Mouse (Mus musculus): ENCODE measurements around the gene Add3.
A peak's percentile ranks its signal among the peaks of the same experiment; 100 is the strongest.

Add3 gene

GRCm38 (mm10) chr19:53183620-53184019, 43.4 kb downstream of the Add3 start:
- Histone ChIP-seq H3K36me3 (ENCODE audit: insufficient read depth, low read length) (no peaks in the 10 kb centered on the region), H3K4me1 (replicated peaks; ENCODE audit: low read depth, low read length) (peaks cover 32% of the 10 kb centered on the region), H3K4me3 (replicated peaks; ENCODE audit: low read length) (0 out of 2 replicates have a peak overlapping the region, but pooled peaks have one; percentile 13), H3K9me3 (ENCODE audit: low read length) (no peaks in the 10 kb centered on the region), H3K27me3 (ENCODE audit: insufficient read depth, low read length) (no peaks in the 10 kb centered on the region)
- TF ChIP-seq POU5F1 (IDR thresholded peaks at IDR 0.05; ENCODE audit: borderline replicate concordance, low read length) (no peak), NANOG (IDR thresholded peaks at IDR 0.05; ENCODE audit: borderline replicate concordance, low read length) (no peak), CTCF (conservative IDR thresholded peaks at IDR 0.05; ENCODE audit: low read length) (no peak)

GRCm38 (mm10) chr19:53184216-53184615, 44.0 kb downstream of the Add3 start:
- Histone ChIP-seq H3K4me1 (replicated peaks; ENCODE audit: low read depth, low read length) (peaks cover 32% of the 10 kb centered on the region), H3K27me3 (ENCODE audit: insufficient read depth, low read length) (no peaks in the 10 kb centered on the region), H3K36me3 (ENCODE audit: insufficient read depth, low read length) (no peaks in the 10 kb centered on the region), H3K9me3 (ENCODE audit: low read length) (no peaks in the 10 kb centered on the region), H3K4me3 (replicated peaks; ENCODE audit: low read length) (no peak overlapping the region)
- no peak for TF ChIP-seq NANOG (IDR thresholded peaks at IDR 0.05; ENCODE audit: borderline replicate concordance, low read length)
- no peak for TF ChIP-seq POU5F1 (IDR thresholded peaks at IDR 0.05; ENCODE audit: borderline replicate concordance, low read length)
- no peak for TF ChIP-seq CTCF (conservative IDR thresholded peaks at IDR 0.05; ENCODE audit: low read length)

- Histone ChIP-seq H3K9me3 (ENCODE audit: low read length) (no peaks in the 10 kb centered on the region), H3K4me3 (replicated peaks; ENCODE audit: low read length) (no peak overlapping the region), H3K27me3 (ENCODE audit: insufficient read depth, low read length) (no peaks in the 10 kb centered on the region), H3K4me1 (replicated peaks; ENCODE audit: low read depth, low read length) (peaks cover 32% of the 10 kb centered on the region), H3K36me3 (ENCODE audit: insufficient read depth, low read length) (0 out of 2 replicates have a peak, but pooled peaks cover 4% of the 10 kb centered on the region)
- TF ChIP-seq CTCF (conservative IDR thresholded peaks at IDR 0.05; ENCODE audit: low read length), result no peak
- no peak for TF ChIP-seq NANOG (IDR thresholded peaks at IDR 0.05; ENCODE audit: borderline replicate concordance, low read length)
- no peak for TF ChIP-seq POU5F1 (IDR thresholded peaks at IDR 0.05; ENCODE audit: borderline replicate concordance, low read length)
Measured at GRCm38 (mm10) chr19:53184911-53185310, 44.7 kb downstream of the Add3 start.

- 0 out of 2 replicates have a peak, but pooled peaks cover 4% of the 10 kb centered on the region for H3K36me3 ChIP-seq (ENCODE audit: insufficient read depth, low read length)
- TF ChIP-seq POU5F1 (IDR thresholded peaks at IDR 0.05; ENCODE audit: borderline replicate concordance, low read length), result no peak
- no peak for TF ChIP-seq CTCF (conservative IDR thresholded peaks at IDR 0.05; ENCODE audit: low read length)
- no peak for TF ChIP-seq NANOG (IDR thresholded peaks at IDR 0.05; ENCODE audit: borderline replicate concordance, low read length)
- no peaks in the 10 kb centered on the region for H3K27me3 ChIP-seq (ENCODE audit: insufficient read depth, low read length)
- peaks cover 32% of the 10 kb centered on the region for H3K4me1 ChIP-seq (replicated peaks; ENCODE audit: low read depth, low read length)
- H3K9me3 ChIP-seq (ENCODE audit: low read length), result no peaks in the 10 kb centered on the region
- H3K4me3 ChIP-seq (replicated peaks; ENCODE audit: low read length), result no peak overlapping the region
Measured at GRCm38 (mm10) chr19:53185486-53186134, 45.4 kb downstream of the Add3 start.

GRCm38 (mm10) chr19:53186456-53186855, 46.2 kb downstream of the Add3 start:
- Histone ChIP-seq H3K9me3 (ENCODE audit: low read length) (no peaks in the 10 kb centered on the region), H3K4me3 (replicated peaks; ENCODE audit: low read length) (no peak overlapping the region), H3K27me3 (ENCODE audit: insufficient read depth, low read length) (no peaks in the 10 kb centered on the region), H3K4me1 (replicated peaks; ENCODE audit: low read depth, low read length) (peaks cover 27% of the 10 kb centered on the region), H3K36me3 (ENCODE audit: insufficient read depth, low read length) (0 out of 2 replicates have a peak, but pooled peaks cover 4% of the 10 kb centered on the region)
- TF ChIP-seq POU5F1 (IDR thresholded peaks at IDR 0.05; ENCODE audit: borderline replicate concordance, low read length) (no peak), NANOG (IDR thresholded peaks at IDR 0.05; ENCODE audit: borderline replicate concordance, low read length) (no peak)

GRCm38 (mm10) chr19:53187533-53187932, 47.3 kb downstream of the Add3 start:
- H3K4me1 ChIP-seq (replicated peaks; ENCODE audit: low read depth, low read length), result peaks cover 26% of the 10 kb centered on the region
- no peaks in the 10 kb centered on the region for H3K9me3 ChIP-seq (ENCODE audit: low read length)
- H3K36me3 ChIP-seq (ENCODE audit: insufficient read depth, low read length), result 0 out of 2 replicates have a peak, but pooled peaks cover 4% of the 10 kb centered on the region
- TF ChIP-seq NANOG (IDR thresholded peaks at IDR 0.05; ENCODE audit: borderline replicate concordance, low read length) (no peak), POU5F1 (IDR thresholded peaks at IDR 0.05; ENCODE audit: borderline replicate concordance, low read length) (no peak), CTCF (conservative IDR thresholded peaks at IDR 0.05; ENCODE audit: low read length) (no peak)
- no peak overlapping the region for H3K4me3 ChIP-seq (replicated peaks; ENCODE audit: low read length)
- H3K27me3 ChIP-seq (ENCODE audit: insufficient read depth, low read length), result no peaks in the 10 kb centered on the region

GRCm38 (mm10) chr19:53188186-53188585, 47.9 kb downstream of the Add3 start:
- TF ChIP-seq POU5F1 (IDR thresholded peaks at IDR 0.05; ENCODE audit: borderline replicate concordance, low read length) (no peak), CTCF (conservative IDR thresholded peaks at IDR 0.05; ENCODE audit: low read length) (no peak)
- Histone ChIP-seq H3K36me3 (ENCODE audit: insufficient read depth, low read length) (0 out of 2 replicates have a peak, but pooled peaks cover 4% of the 10 kb centered on the region), H3K4me1 (replicated peaks; ENCODE audit: low read depth, low read length) (peaks cover 26% of the 10 kb centered on the region), H3K4me3 (replicated peaks; ENCODE audit: low read length) (no peak overlapping the region), H3K9me3 (ENCODE audit: low read length) (no peaks in the 10 kb centered on the region), H3K27me3 (ENCODE audit: insufficient read depth, low read length) (no peaks in the 10 kb centered on the region)

- Histone ChIP-seq H3K4me1 (replicated peaks; ENCODE audit: low read depth, low read length) (peaks cover 21% of the 10 kb centered on the region), H3K27me3 (ENCODE audit: insufficient read depth, low read length) (no peaks in the 10 kb centered on the region), H3K36me3 (ENCODE audit: insufficient read depth, low read length) (0 out of 2 replicates have a peak, but pooled peaks cover 4% of the 10 kb centered on the region), H3K9me3 (ENCODE audit: low read length) (no peaks in the 10 kb centered on the region), H3K4me3 (replicated peaks; ENCODE audit: low read length) (no peak overlapping the region)
- no peak for TF ChIP-seq POU5F1 (IDR thresholded peaks at IDR 0.05; ENCODE audit: borderline replicate concordance, low read length)
- TF ChIP-seq CTCF (conservative IDR thresholded peaks at IDR 0.05; ENCODE audit: low read length), result no peak
- no peak for TF ChIP-seq NANOG (IDR thresholded peaks at IDR 0.05; ENCODE audit: borderline replicate concordance, low read length)
Measured at GRCm38 (mm10) chr19:53188724-53189220, 48.5 kb downstream of the Add3 start.

All from E14TG2a.4 (cell line).